Mouse (Mus musculus): ENCODE measurements at regions not wholly inside any gene's neighbourhood (a gene's known extent, or its start where the extent isn't known, plus 50 kb on each side); places are given as distances from the start of the nearest gene placed in this dataset.

DNA sequence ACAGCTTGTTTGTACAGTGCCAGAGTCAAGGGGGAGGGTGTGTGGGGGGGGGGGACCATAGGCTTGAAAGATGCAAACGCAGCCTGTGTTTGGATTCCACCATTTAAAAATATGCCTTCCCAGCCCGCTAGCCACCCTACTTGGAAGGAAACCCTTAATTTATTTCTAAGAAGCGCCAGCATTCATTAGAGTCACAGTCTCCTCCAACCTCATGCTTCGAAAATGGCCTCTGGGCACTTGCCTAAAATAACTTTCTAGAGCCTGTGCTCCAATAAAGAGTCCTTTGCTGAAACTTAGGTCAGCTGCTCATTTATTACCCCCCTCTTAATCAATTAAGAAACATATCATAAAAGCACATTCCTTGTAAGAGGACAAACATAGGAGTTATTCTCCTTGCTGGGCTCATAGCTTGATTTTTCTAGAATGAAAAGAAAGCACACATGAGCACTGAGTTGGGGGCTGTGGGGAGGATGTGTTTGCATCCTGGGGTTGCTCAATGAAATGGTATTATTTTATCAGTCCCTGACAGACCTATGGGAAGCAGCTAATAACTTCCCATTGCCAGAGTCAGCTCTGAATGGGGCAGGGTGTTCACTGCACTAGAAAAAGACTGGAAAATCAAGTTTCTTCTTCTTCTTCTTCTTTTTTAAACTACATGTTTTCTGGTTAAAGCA is 57.4 kb downstream of the H2al2a start:
- no peak for TF ChIP-seq CTCF (IDR thresholded peaks at IDR 0.05; ENCODE audit: insufficient read depth, low read depth, low read length)
- TF ChIP-seq POLR2A (IDR thresholded peaks at IDR 0.05; ENCODE audit: insufficient read depth, low read depth, low read length), result no peak
